Mouse (Mus musculus): ENCODE measurements around the gene Grpel1.

Gene Grpel1

DNA sequence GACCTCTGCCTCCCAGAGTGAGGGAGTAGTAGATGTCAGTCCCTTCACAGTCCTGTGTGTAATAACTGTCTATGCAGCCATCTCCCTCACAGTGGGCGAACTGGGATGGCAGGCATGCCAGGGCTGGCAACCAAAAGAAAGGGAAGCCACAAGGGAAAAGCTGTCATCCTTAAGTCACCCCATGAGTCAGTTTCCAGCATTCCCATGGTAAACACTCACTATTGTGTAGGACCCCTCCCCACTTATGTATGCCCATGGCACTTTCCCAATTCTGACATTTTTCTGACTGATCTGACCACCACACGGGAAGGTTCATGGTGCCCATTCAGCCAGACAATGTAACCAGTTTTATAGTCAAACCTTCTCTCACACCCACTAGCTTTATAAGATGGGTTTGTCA is 4.1 kb upstream of the Grpel1 start:
- DNase-seq (ENCODE audit: low read depth, low spot score) = no peak

DNA sequence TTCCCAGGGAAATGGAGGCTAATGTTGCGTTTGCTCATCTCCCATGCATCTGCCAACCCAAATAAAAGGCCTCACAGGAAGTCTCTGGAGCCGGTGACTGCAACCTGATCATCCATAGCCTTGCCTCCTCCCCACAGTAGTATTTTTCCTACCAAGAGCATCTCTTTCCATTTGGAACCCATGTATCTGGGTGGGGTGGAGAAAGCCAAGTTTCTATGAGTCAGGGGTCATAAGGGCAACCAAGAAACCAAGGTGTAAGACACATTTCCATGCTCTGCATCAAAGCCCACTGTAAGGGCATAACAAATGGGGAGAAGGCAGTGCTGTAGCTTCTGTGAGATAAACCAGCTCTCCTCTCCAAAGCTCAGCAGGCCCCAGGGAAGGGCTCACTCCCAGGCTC is 3.6 kb upstream of the Grpel1 start:
- DNase-seq (ENCODE audit: low read depth, low spot score) = no peak

DNA sequence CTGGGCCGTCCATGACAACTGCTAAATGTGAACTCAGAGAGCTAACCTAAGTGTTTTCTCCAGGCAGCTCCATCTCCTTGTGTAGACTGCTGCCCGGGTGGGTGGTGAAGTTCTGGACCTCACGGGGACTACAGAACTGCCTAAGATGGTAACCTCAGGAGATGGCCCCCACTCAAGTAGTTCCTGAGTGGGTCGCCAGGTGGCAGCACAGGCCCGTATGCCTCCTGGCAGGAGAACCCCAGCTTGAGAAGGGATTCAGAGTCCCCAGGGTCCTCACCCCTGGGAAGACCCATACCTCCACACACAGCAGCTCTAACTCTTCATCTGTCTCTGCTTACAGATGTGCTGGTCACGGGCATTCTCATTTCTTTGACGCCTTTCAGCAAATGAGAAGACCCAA is 2.0 kb upstream of the Grpel1 start:
- peak; percentile 90 for DNase-seq (ENCODE audit: low read depth, low spot score)

DNA sequence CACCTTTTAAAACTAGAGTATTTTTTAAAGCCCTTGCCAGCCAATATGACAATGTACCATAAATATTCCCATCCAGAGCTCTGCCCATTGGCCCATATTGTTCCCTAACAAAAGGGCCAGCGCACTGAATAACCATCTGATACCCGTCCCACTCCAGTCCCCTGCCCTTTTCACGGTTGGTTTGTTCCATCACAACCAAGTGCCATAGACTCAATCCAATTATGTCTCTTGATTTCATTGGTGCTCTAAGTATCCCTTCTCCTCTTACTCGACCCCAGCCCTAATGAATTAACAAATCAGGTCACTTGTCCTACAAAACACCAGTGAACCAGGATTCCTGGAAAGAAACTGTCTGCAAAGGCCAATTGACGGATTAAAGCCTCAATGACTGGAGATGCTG is 1.4 kb upstream of the Grpel1 start:
- no peak for DNase-seq (ENCODE audit: low read depth, low spot score)

GRCm38 (mm10) chr5:36465889-36466288 is 1.1 kb downstream of the Grpel1 start:
- no peak for DNase-seq (ENCODE audit: low read depth, low spot score)

- DNase-seq (ENCODE audit: low read depth, low spot score) = no peak
Measured at GRCm38 (mm10) chr5:36471206-36471605, 6.4 kb downstream of the Grpel1 start.

DNA sequence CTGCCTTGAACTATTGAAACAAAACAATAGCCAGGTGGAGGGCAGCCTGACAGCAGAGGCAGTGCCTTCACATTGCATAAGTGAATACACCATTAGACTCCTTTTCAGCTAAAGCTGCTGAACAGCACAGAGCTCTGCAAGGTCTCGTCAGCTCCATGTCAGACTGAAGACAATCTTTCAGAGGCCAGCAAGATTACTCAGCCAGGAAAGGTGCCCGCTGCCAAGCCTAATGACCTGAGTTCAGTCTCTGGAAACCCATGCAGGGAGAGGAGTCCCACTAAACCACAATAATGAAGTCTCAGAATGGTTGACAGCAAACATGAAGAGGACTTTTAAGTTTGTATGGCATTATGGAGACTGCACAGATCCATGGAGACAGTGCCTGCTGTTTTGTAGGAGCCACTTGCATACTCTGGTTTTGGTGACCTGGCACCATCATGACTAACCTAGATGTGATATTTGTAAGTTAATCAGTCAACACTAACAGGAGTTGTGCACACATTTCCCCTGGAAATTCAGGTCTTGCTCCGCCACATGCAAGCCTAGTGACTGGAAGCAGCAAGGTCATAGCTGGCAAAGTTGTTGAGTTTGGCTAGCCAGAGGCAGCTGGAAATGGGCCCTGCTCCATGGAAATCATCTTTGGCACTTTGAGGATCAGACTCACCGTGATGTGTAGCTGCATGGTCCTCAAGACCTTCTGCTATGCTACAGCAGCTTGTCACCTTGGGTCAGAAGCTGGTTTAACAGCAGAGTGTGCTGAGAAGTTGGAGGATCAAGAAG is 8.3 kb downstream of the Grpel1 start:
- DNase-seq (ENCODE audit: low read depth, low spot score) = no peak

- peak; percentile 88 for DNase-seq (ENCODE audit: low read depth, low spot score)
Measured at GRCm38 (mm10) chr5:36474283-36474682, 9.5 kb downstream of the Grpel1 start.

- no peak for DNase-seq (ENCODE audit: low read depth, low spot score)
Measured at GRCm38 (mm10) chr5:36477486-36477885, 12.7 kb downstream of the Grpel1 start.

DNA sequence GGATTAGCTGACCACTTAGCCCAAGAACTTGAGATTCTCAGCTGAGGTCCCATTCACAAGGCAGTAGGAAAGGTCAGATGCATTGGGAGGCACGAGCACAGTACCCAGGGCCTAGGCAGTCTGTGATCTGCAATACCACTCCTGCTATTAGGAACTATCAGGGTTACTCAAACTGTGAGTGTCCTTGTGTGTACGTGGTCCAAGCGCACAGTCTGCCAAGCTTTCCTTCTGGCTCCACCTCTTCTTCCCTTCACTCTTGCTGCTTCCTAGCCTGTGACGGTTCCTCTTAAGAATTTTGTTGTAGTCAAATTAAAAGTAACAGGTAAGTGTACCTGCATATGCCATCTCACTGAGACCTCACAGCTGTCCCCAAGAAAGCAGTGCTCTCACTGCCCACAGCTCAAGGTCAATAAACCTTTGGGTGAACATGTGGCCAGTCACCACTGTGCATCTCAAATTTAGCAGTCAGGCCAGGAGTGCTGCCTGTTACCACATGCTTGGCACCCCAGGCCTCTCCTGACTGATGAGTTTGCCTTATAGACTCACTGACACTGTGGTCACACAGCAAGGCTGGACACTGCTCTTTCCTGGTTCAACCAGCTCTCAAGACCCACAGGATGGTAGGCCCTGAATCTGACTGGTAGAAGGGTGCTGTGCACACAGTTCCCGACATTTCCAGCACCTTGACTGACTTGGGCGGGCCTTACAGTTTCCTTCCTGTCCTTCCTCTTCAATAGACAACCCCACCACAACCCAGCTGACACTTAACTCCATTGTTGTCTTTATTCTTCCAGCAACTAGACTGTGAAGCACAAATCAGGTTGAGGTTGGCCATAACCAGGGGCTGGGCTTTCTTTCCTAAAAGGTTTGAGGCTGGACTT is 14.0 kb downstream of the Grpel1 start:
- no peak for DNase-seq (ENCODE audit: low read depth, low spot score)

GRCm38 (mm10) chr5:36479735-36480134 is 14.9 kb downstream of the Grpel1 start:
- no peak for DNase-seq (ENCODE audit: low read depth, low spot score)

DNA sequence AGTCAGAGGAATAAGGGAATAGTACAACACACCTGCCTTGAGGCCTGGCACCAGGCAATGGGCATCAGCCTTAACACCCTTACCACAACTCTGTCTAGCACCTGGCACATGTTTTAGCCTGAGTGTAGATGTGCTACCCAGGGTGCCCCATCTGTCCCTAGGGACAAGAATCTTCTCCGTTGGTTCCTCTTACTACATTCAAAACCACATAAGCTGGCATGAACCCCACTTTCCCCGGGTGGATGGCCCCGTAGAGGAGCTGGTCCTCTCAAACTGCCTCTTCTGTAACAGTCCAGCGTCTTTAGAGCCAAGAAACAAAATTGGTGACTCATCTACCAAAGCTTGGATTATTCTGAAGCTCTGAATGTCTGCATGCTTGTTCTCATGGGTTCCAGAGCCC is 15.6 kb downstream of the Grpel1 start:
- DNase-seq (ENCODE audit: low read depth, low spot score) = no peak

DNA sequence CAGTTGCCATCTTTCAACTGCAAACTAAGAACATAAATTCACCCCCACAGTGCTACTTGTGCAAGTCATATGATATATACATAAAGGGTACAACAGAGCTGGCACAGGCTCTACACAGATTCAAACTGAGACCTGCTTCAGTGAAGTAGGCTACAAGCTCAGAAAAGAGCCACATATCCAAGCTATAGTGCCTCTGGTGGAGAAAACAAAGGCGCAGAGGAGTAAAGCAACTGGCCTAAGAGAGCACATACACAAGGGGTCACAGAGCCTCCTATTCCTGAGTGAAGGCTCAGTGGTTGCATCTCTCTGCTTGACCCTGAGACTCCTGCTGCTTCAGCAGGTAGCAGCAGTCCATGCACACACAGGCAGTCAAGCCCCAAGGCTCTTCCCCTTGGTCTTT is 16.3 kb downstream of the Grpel1 start:
- DNase-seq (ENCODE audit: low read depth, low spot score) = peak; percentile 20

GRCm38 (mm10) chr5:36483203-36484101 is 18.7 kb downstream of the Grpel1 start:
- DNase-seq (ENCODE audit: low read depth, low spot score) = no peak

- peak; percentile 99 for DNase-seq (ENCODE audit: low read depth, low spot score)
Measured at GRCm38 (mm10) chr5:36484171-36484990, 19.6 kb downstream of the Grpel1 start, which contains the start of the genes Tada2b and Ccdc96. Gene Tada2b, minus strand, starts transcription at chr5:36484285. Gene Ccdc96, plus strand, starts transcription at chr5:36484588.

DNA sequence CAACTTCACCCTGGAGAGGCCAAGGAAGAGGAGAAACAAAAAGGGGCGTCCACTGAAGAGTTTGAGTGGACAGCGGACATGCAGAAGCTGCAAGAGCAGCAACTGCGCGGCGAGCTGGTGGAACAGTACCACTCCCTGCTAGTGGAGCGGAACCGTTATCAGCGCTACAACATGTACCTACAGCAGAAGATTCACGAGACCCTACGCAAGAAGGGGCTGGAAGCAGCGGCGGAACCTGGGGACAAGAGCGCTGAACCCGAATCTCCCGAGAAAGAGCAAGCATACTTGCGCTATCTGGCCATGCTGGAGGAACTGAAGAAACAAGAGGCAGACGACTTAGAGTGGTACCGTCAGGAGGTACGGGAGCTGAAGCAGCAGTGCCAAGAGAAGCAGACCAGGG is 20.5 kb downstream of the Grpel1 start:
- DNase-seq (ENCODE audit: low read depth, low spot score) = peak; percentile 36

DNA sequence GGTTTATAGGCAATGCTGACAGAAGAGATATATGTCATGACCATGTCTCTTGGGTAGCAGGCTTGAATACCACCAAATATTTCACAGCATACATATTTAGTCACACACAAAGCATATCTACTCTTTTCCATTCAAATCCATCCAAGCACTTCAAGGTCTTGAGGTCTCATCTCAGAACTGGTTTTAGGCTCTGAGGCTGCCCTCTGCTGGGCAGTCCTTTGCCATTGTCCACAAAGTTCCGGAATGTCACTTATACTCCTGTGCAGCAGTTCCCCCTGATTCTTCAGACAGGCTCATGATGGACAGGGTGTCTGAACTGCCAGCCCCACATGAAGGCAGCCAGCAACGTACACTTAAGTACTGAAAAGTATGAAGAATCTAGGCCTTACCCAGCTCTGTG is 24.4 kb downstream of the Grpel1 start:
- peak; percentile 57 for DNase-seq (ENCODE audit: low read depth, low spot score)

- DNase-seq (ENCODE audit: low read depth, low spot score) = no peak
Measured at GRCm38 (mm10) chr5:36493919-36494318, 29.1 kb downstream of the Grpel1 start.

GRCm38 (mm10) chr5:36494709-36495108 is 29.9 kb downstream of the Grpel1 start:
- no peak for DNase-seq (ENCODE audit: low read depth, low spot score)

DNA sequence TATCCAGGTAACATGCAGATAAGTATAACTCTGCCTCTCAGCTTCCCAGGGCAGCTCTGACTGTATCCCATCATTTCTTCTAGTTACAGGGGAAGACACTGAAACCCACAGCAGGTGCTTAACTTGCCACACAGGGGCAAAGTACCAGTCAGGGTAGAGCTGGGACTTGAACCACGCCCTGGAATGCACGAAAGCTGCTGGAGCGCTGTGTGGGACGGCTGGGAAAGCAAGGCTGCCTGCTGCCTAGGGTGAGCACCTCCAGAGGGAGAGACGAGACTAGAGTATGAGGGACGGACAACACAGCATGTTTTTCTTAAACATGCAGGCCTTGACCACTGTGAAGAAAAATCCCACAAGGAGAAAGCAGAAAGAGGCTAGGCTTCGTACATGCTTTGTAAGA is 40.4 kb downstream of the Grpel1 start:
- DNase-seq (ENCODE audit: low read depth, low spot score) = no peak

DNA sequence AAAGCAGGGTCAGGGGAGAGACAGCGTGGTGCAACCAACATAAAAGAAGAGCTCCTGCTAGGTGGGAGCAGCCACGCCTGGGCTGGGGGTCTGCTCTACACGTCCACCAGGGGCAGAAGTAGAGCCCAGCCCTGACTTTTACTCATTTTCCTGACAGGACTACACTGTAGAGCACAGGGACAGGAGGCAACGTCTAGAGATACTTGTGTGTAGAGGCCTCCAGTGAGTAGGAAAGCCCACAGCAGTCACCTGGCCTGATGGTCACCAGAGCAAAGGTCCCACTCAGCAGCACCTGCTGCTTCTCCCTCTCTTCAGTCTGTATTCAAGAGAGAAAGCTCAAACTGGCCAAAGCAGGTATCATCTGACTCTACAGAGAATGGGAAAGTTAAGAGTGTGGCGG is 40.8 kb downstream of the Grpel1 start:
- DNase-seq (ENCODE audit: low read depth, low spot score) = no peak

Data from CD4-positive, CD25-positive, alpha-beta regulatory T cell, adult 2 months (primary cell).